Mouse (Mus musculus) embryonic fibroblast, embryonic 13.5 days (primary cell): ENCODE results near the gene Mrpl19.

Experiments used
- CTCF ChIP-seq: IDR thresholded peaks from 2 replicates; pipeline ENCODE4 v1.5.1; 2011; ENCODE audit warnings: mild to moderate bottlenecking, control low read depth, low read length, moderate library complexity, borderline replicate concordance; ENCODE audit not compliant: insufficient read depth
- POLR2A ChIP-seq: IDR thresholded peaks from 2 replicates; pipeline ENCODE4 v1.6.1; 2011; ENCODE audit warnings: low read depth, mild to moderate bottlenecking, control low read depth, low read length, moderate library complexity

DNA sequence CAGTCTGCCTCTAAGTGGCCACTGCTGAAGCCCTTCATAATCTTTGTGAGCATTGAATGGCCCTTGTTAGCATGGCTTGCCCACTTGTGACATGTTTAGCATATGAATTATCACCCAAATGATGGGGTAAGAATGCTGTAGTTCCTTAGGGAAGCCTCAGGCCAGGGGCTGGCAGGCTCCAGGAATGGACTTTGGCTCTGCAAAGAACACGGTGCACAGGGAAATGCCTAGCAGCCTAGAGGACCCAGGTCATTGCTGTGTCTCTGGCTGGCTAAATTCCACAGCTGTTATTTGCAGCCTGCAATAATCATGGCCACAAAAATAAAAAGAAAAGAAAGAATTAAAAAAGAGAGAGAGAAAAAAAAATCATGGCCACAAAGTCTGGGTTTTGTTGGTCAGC is 46.6 kb upstream of the Mrpl19 start:
- no peak for TF ChIP-seq POLR2A
- TF ChIP-seq CTCF = no peak
